Mouse (Mus musculus) layer of hippocampus, adult 18-20 months (tissue): ENCODE results near the gene Tecr. TPM values are rescaled to one million over a fixed set of nuclear protein-coding genes. Genes with fewer than 3 reads are reported as not detected.
"Not testable (repeated sequence)": the region's sequence is repeated elsewhere in the genome, so short reads cannot be mapped to it uniquely, and the experiment has no call there.

ENCODE experiments used
- DNase-seq, 2 experiments: peaks; one replicate each; pipeline ENCODE4 v3.0.0; 2022; ENCODE audit warnings: low spot score in 2 of 2
- total RNA-seq, 2 experiments: library from RNA; stranded (reverse); gene quantifications; 2 replicates each; pipeline ENCODE4 v1.2.3; 2021

Tecr gene
- total RNA-seq, 2 experiments from 2014 or later = 550 to 556 TPM

GRCm38 (mm10) chr8:83619568-83620285 is 12.0 kb upstream of the Tecr start:
- DNase-seq = no peak

- no peak for DNase-seq
Measured at GRCm38 (mm10) chr8:83618566-83618965, 10.8 kb upstream of the Tecr start.

- DNase-seq = no peak
Measured at GRCm38 (mm10) chr8:83617111-83617510, 9.3 kb upstream of the Tecr start.

GRCm38 (mm10) chr8:83616625-83617024 is 8.9 kb upstream of the Tecr start:
- no peak for DNase-seq

- no peak for DNase-seq
Measured at GRCm38 (mm10) chr8:83613695-83614094, 5.9 kb upstream of the Tecr start.

GRCm38 (mm10) chr8:83611921-83612320 is 4.2 kb upstream of the Tecr start:
- DNase-seq = no peak

GRCm38 (mm10) chr8:83609547-83610180 is 1.9 kb upstream of the Tecr start:
- no peak for DNase-seq

GRCm38 (mm10) chr8:83609086-83609485 is 1.3 kb upstream of the Tecr start:
- DNase-seq = peak in 1 of 2 experiments; percentile 51

GRCm38 (mm10) chr8:83608398-83608829 is 643 bp upstream of the Tecr start:
- peak; percentile 81 to 88 for DNase-seq

GRCm38 (mm10) chr8:83602650-83603029 is 5.1 kb downstream of the Tecr start:
- no peak for DNase-seq

GRCm38 (mm10) chr8:83599814-83600213 is 8.0 kb downstream of the Tecr start:
- no peak for DNase-seq

GRCm38 (mm10) chr8:83598146-83598545 is 9.6 kb downstream of the Tecr start:
- DNase-seq = no peak

GRCm38 (mm10) chr8:83596369-83596768 is 11.4 kb downstream of the Tecr start:
- DNase-seq = no peak

GRCm38 (mm10) chr8:83595050-83595345 is 12.8 kb downstream of the Tecr start:
- not testable (repeated sequence) for DNase-seq

- peak; percentile 95 to 98 for DNase-seq
Measured at GRCm38 (mm10) chr8:83594167-83595049, 13.4 kb downstream of the Tecr start.

GRCm38 (mm10) chr8:83593325-83594166 is 14.2 kb downstream of the Tecr start:
- no peak for DNase-seq

- DNase-seq = no peak
Measured at GRCm38 (mm10) chr8:83592682-83593081, 15.1 kb downstream of the Tecr start.

- no peak for DNase-seq
Measured at GRCm38 (mm10) chr8:83590488-83591023, 17.2 kb downstream of the Tecr start.

- DNase-seq = no peak
Measured at GRCm38 (mm10) chr8:83588886-83589285, 18.9 kb downstream of the Tecr start.

GRCm38 (mm10) chr8:83587644-83588043 is 20.1 kb downstream of the Tecr start:
- DNase-seq = no peak

GRCm38 (mm10) chr8:83585333-83585732 is 22.4 kb downstream of the Tecr start:
- no peak for DNase-seq
